Mouse (Mus musculus): Measurements from ENCODE around the gene Soat2.

Gene Soat2

DNA sequence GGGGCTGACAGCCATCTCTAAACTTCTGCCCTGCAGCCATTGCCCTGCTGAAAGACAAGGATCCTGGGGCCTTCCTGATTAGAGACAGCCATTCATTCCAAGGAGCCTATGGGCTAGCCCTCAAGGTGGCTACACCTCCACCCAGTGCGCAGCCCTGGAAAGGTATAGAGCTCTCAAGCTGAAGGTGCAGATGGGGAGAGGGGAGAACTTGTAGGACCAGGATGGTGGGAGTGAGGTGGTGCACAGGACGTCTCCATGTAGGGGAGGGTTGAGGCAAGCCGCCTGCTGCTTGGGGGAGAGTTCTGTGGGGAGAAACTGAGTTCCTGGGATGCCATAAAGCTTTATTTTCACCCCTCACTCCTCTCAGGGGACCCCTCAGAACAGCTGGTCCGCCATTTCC is 36.7 kb upstream of the Soat2 start:
- DNase-seq (ENCODE audit: low read depth, low spot score): no peak

DNA sequence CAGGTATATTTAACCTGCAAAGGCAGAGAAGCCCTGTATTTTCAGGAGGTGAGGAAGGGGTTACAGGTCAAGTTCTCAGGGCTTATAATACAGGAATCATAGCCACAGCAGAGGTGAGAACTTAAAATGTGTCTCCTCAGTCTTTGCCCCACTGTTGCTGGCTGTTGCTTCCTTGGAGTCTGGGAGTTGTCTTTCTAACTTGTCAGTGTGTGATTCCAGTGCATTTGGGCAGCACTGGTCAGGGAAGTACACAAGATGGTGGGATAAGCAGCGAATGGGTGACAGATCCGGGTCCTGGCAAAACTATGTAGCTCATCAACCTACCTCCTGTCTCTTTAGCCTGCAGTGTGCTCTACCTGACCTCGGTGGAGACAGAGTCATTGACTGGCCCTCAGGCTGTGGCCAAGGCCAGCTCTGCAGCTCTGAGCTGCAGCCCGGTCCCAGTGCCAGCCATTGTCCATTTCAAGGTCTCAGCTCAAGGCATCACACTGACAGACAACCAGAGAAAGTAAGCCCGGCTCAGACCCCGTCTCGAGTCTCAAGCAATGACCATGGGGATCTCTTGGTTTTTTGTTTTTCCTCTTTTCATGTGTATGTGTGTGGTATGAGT is 35.6 kb upstream of the Soat2 start:
- no peak for DNase-seq (ENCODE audit: low read depth, low spot score)

DNA sequence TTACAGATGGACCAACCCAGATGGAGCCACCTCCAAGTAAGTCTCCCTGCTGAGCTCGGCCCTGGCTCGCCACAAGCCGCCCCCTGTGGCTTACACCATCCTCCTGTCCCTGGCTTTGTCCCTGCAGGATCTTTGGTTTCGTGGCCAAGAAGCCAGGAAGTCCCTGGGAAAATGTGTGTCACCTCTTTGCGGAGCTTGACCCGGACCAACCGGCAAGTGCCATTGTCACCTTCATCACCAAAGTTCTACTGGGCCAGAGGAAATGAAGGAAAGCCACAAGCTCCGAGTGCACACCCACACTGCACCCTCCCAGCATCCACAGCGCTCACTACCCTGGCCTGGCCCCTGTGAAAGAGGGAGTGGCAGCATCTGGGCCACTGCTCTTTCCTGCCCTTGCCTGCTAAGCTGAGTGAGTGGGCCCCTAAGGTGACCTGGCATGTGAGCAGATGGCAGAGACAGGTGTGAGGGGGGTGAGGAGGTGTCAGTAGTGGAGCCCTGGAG is 34.5 kb upstream of the Soat2 start:
- no peak for DNase-seq (ENCODE audit: low read depth, low spot score)

DNA sequence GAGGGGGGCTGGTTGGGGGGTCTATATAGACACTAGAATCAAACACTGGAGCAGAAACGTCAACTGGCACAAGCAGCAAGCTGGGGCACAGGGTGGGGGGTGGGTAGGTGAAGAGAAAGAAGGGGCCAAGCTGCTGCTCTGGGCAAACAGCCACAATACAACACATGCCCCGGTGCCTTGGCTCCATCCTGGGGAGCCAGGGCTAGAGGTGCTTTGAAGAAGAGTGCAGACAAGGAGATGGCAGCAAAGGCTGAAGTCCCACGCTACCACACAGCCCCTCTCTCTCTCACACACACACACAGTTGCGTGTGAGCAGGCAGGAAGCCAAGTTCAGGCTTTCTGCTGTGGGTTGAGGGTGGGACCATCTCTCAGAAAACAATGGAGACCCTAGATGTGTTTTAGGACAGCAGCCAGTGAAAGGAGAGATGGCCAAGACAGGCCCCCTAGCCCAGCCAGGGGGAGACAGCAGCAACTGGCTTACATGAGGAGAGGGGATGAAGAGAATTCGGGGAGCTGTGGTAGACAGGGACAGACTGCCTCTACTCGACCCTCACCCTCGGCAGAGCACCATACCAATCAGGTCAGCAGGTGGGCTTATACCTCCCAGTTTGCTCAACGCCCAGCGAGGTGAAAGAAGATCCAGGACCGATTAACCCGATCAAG is 33.4 kb upstream of the Soat2 start:
- DNase-seq (ENCODE audit: low read depth, low spot score): no peak

DNA sequence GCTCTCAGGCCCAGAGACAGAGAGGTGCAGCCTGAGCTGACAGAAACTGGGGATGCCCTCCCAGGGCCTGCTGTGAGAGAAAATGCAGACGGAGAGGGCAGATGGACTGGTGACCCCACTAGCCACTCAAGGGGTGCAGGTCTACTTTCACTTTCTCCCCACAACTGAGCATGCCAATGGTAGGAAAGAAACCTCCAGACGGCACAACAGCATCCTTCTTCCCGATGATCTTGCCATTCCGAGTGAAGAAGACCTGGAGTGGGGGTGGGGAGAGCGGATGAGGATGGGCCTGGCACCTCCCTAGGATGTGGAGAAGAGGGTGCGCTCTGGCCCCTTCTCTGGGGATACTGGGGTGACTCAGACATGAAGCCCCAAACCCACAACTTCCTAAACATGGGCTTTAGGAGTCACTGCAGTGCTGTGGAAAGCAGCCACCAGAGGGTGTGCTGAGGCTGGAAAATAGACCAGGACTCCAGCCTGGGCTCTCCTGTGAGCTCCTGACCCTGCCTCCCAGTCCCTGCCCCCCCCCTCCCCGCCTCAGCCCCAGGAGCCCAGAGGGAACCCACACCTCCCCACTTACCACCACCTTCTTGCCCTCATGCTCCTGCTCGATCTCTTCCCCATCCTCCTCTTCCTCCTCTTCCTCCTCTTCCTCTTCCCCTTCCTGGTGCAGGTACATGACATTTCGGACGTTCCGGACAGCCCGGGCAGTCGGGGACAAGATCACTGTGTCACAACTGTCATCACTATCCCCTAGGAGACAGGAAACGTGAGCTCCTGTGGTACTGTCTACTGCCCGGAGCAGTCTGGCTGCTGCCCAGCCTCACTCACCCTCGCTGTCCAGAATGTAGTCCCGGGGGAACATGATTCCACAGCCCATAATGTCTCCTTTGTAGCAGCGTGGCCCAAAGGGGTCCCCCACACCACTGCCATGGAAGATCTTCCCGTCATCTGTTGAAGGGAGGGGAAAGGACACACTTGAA is 32.6 kb upstream of the Soat2 start:
- no peak for DNase-seq (ENCODE audit: low read depth, low spot score)

GRCm38 (mm10) chr15:102118591-102118990 is 31.7 kb upstream of the Soat2 start:
- DNase-seq (ENCODE audit: low read depth, low spot score): no peak

- no peak for DNase-seq (ENCODE audit: low read depth, low spot score)
Observed at GRCm38 (mm10) chr15:102119121-102119830, 31.1 kb upstream of the Soat2 start.

- DNase-seq (ENCODE audit: low read depth, low spot score): no peak
Observed at GRCm38 (mm10) chr15:102119831-102120170, 30.5 kb upstream of the Soat2 start.

GRCm38 (mm10) chr15:102120530-102120929 is 29.8 kb upstream of the Soat2 start:
- no peak for DNase-seq (ENCODE audit: low read depth, low spot score)

- no peak for DNase-seq (ENCODE audit: low read depth, low spot score)
Observed at GRCm38 (mm10) chr15:102126303-102126702, 24.0 kb upstream of the Soat2 start.

GRCm38 (mm10) chr15:102133314-102133713 is 17.0 kb upstream of the Soat2 start:
- DNase-seq (ENCODE audit: low read depth, low spot score): no peak

- no peak for DNase-seq (ENCODE audit: low read depth, low spot score)
Observed at GRCm38 (mm10) chr15:102134709-102135108, 15.6 kb upstream of the Soat2 start.

- no peak for DNase-seq (ENCODE audit: low read depth, low spot score)
Observed at GRCm38 (mm10) chr15:102135522-102136128, 14.7 kb upstream of the Soat2 start.

GRCm38 (mm10) chr15:102136129-102136758 is 14.1 kb upstream of the Soat2 start, which contains the start of gene Spryd3:
Gene Spryd3, minus strand, starts transcription at chr15:102136234.
- DNase-seq (ENCODE audit: low read depth, low spot score): peak; percentile 90

DNA sequence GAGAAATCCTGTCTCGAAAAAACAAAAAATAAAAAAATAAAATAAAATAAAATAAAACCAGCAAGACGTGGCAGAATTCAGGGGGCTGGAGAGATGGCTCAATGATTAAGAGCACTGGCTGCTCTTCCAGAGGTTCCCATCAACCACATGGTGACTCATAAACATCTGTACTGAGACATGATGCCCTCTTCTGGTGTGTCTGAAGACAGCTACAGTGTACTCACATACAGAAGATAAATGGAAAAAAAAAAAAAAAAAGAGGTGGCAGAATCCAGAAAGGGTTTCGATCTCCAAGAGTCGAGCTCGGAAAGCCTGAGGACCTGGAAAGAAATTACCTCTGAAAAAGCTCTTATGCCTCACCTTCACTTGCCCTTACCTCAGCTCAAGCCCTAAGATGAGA is 9.2 kb upstream of the Soat2 start:
- no peak for DNase-seq (ENCODE audit: low read depth, low spot score)

GRCm38 (mm10) chr15:102142914-102143912 is 7.1 kb upstream of the Soat2 start:
- DNase-seq (ENCODE audit: low read depth, low spot score): no peak

GRCm38 (mm10) chr15:102144274-102144711 is 6.0 kb upstream of the Soat2 start, which contains the start of gene Igfbp6:
Gene Igfbp6, plus strand, starts transcription at chr15:102144362.
- DNase-seq (ENCODE audit: low read depth, low spot score): no peak

- DNase-seq (ENCODE audit: low read depth, low spot score): no peak
Observed at GRCm38 (mm10) chr15:102144726-102145125, 5.6 kb upstream of the Soat2 start.

DNA sequence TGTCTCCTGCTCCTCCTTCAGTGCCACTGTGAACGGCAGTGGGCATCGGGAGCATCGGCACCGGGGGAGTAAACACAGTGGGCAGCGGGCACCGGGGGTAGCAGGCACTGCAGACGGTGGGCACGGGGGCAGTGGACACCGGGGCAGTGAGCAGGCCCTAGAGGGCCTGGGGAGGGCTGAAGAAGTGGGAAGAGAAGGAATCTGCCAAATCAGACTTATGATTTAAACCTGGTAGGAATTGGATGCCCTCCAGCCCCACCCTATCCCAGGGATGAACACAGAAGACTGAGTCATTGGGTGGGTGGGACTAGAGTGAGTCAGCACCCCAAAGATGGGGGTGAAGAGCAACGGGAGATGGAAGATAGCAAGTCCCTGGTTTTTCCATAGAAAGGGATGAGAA is 5.0 kb upstream of the Soat2 start:
- no peak for DNase-seq (ENCODE audit: low read depth, low spot score)

All from WW6 (cell line).